Mouse (Mus musculus): ENCODE data around the gene Aimp2.

Aimp2 gene

DNA sequence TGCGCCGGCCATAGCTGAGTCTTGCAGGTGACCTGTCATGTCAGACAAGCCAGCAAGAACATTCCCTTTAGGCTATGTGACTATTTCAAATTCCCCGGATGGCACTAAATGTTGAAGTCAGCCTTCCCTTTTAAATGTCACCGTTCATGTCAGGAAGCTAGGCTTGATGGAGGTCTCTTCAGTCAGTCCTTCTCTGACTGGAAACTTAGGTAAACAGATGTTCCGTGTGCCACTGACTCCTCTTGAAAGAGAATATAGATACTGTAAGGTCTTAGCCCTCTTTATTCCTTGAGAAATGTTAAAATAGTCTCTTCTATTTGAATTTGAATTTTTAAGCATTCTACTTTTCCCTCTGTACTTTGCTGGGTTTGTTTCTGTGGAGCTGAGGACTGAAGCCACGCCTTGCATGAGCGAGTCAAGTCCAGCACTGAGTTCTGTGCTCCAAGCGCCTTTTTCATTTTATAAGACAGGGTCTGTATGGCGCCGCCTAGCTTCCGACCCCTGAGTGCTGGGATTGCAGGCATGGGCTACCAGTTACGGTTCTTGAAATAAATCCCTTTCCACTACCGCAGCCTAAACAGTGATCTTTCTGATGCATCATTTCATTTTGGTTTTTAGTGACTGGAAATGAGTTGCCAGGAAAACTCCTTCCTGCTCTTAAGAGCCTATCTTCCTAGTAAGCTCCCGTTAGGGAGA is 11.9 kb downstream of the Aimp2 start, which contains the start of gene Ankrd61:
Gene Ankrd61 (minus strand): TSS at position 51 of the 696 bp plus-strand sequence.
- DNase-seq, result no peak

DNA sequence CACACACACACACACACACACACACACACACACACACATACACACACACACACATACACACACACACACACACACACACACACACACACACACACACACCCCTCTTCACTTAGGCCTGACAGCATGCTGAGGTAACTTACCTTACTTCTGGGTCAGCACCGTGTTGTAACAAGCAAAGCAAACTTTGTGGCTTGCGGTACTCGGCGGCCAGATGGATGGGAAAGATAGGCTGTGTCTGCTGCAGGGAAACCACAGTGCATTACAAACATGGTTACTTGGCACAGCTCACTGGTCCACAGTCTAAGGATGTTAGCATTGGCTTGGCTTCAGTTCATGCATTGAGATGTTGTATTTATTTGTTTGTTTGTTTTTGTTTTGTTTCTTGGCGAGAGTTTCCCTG is 16.3 kb downstream of the Aimp2 start:
- no peak for DNase-seq

DNA sequence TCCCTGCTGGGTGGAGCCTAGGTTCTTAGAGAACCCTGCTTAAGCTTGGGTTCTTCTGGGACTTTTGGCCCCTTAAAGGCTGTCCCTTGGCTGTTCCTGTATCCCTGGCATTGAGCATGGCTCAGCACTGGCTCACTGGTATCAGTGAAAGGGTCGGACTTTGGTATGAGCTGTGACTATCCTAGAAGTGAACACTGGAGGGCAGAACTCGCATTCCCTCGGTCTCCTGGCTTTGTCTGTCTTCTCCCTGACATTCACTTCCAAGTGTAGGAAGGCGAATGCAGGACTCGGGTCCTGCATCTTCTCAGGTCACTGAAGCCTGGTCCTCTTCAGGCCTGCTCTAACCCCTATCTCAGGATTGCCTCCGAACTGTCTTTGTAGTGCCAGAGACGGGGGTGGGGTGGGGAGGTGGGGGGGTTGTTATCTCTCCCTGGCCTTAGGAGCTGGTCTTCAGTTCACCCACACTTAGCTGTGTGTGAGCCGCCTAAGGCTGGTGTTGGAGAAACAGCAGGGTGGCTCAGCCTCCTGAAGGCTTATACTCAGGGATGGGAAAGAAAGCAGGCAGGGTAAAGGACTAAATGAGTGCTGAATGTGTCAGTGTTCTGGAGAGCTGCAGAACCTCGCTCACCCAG is 17.3 kb downstream of the Aimp2 start:
- DNase-seq, result no peak

DNA sequence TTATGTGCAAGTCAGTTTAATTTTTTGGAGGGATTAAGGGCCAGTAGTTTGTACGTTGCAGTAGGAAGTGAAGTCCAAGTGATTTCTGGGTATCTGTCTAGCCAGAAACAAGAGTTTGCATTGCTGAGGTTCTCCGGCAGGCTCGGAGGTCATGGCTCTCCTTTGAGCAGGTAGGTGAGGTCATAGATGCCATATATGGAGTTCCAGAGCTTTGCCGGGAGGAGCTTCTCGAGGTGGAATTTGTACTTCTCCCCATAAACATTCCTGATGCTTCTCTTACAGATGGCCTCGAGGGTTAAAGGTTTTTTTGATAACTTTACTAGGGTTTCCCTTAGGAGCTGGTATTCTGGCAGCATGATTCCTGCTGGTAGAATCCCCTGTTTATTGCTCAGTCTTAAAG is 18.9 kb downstream of the Aimp2 start:
- DNase-seq, result no peak

DNA sequence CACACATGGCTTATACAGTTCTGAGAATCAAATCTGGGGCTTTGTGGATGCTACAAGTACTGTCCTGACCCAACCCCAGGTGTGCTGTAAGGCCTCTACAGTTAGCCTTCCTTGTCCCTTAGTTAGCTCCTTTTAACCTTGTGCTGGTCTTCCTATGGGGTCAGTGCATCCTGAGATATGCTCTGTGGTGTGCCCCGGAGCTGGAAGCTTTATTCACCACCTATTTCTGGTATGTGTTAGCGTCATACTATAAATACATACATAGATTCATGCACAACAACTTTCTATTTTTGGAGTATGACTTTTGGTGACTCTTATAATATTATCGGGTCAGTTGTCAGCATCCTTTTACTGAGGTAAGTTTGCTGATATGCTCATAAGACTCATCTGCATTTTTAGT is 24.4 kb downstream of the Aimp2 start:
- DNase-seq, result no peak

DNA sequence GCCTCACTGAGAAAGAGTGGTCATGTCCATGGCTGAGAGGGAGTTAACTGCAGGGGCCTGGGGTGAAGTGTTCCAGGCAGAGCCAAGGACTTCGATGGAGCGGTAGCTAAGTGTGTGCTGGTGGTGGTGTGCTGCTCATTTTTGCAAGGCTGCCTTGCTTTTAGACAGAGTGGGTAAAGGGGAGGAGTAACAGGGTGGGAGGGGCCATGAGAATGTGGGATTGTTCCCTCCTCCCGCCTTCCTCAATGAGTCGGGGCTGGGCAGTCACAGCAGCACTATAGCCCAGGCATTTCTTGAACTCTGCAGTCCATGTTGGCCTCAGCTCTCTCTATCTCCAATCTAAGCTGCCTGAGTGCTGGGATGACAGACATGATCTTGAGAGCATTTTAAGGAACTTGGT is 35.1 kb downstream of the Aimp2 start:
- DNase-seq, result no peak

DNA sequence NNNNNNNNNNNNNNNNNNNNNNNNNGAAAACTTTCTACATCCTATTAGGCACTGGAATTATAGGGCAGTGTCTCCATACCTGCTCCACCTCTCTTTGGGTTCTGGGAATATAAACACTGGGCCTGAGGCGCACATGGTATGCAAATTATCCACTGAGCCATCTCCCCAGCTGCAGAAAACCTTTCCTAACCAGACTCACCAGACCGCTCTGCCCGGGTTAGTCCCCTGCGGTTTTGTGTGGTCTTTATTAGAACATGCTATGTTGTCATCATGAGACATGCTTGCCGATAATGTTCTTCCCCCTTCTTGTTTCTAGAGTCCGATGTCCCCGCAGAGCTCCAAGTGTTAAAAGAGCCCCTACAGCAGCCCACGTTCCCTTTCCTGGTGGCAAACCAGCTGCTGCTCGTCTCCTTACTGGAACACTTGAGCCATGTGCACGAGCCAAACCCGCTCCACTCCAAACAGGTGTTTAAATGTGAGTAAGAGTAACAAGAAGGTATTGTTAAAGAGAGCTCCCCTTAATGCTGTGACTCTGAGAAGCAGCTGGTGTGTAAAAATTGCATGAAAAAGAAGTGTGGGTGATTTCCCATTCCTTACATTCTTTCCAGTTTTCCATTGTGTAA is 38.0 kb downstream of the Aimp2 start:
- no peak for DNase-seq
